Mouse (Mus musculus): ENCODE results near the gene Acyp1.

DNA sequence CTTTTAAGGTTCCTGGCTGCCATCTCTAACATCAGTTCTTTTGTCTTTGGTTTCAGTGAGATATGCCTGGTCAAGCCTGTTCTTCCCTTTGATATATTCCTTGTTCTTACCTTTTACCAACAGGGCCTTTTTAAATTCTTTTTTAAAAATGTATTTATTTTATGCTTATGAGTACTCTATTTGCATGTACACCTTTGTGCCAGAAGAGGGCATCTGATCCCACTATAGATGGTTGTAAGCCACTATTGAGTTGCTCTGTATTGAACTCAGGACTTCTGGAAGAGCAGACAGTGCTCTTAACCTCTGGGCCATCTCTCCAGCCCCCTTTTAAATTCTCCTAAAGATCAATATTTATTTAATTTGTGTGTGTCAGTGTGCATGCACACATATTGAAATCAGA lies 4.7 kb upstream of the Acyp1 start:
- peak; percentile 41 for TF ChIP-seq CTCF (IDR thresholded peaks at IDR 0.05; ENCODE audit: low read depth)
- TF ChIP-seq EP300 (optimal IDR thresholded peaks at IDR 0.05): no peak

Data from stomach, postnatal 0 days (tissue).